In genomic region chr12:102586286-102586881, GRCm38 (mm10) we compare ENCODE assay signal across 11 mouse cellular contexts. TPM values are rescaled to one million over a fixed set of nuclear protein-coding genes. Genes with fewer than 3 reads are reported as not detected.
DNase-seq lines count a peak whose midpoint lies in the region; ATAC-seq and TF ChIP-seq lines count a peak whose summit lies in the region.
"Had no signal": no experiment of that assay in that cellular context is flagged by ENCODE, and none has a peak within 500 bp of the region (broad histone marks: within the 10 kb centered on the region; RNA-seq: fewer than 3 reads in every experiment).

No protein-coding gene starts in this region.

- WGBS in hindbrain, postnatal 0 days = 56% methylated on average over 9 of the region's 9 CpGs
- WGBS in hindbrain, embryonic 10.5 days = 83% methylated on average over 9 of the region's 9 CpGs
- WGBS in lung, postnatal 0 days = 70% methylated on average over 9 of the region's 9 CpGs

- H3K4me3 ChIP-seq in hindbrain, postnatal 0 days (ENCODE audit: low read length) = no peak overlapping the region
- H3K4me3 ChIP-seq in hindbrain, embryonic 10.5 days = no peak overlapping the region
- peak overlapping the region; percentile 26 for H3K4me3 ChIP-seq in gastrocnemius, adult 2 months
- H3K4me3 ChIP-seq in lung, postnatal 0 days (ENCODE audit: low read depth, low read length) = no peak overlapping the region
- H3K4me3 ChIP-seq: hindbrain, embryonic 15.5 days had no signal

- H3K4me2 ChIP-seq in hindbrain, postnatal 0 days (ENCODE audit: low read depth, low read length) = no peak overlapping the region
- H3K4me2 ChIP-seq in lung, postnatal 0 days (replicated peaks; ENCODE audit: low read depth, low read length) = no peak overlapping the region
- H3K4me2 ChIP-seq: hindbrain, embryonic 15.5 days had no signal

- ATAC-seq in hindbrain, postnatal 0 days = 0 out of 2 replicates have a peak, but pooled peaks have one; percentile 8
- ATAC-seq in Patski = peak; percentile 78
- ATAC-seq in lung, postnatal 0 days = no peak

- no peaks in the 10 kb centered on the region for H3K27me3 ChIP-seq in hindbrain, postnatal 0 days (ENCODE audit: insufficient read depth, low read length)
- no peaks in the 10 kb centered on the region for H3K27me3 ChIP-seq in hindbrain, embryonic 10.5 days (ENCODE audit: insufficient read depth, poor library complexity, severe bottlenecking)
- H3K27me3 ChIP-seq in Patski = no peaks in the 10 kb centered on the region
- no peaks in the 10 kb centered on the region for H3K27me3 ChIP-seq in lung, postnatal 0 days (replicated peaks; ENCODE audit: insufficient read depth, low read length)
- H3K27me3 ChIP-seq: hindbrain, embryonic 15.5 days had no signal

- CTCF ChIA-PET in Patski (lab: Charles Lee) = interaction anchor here (1.1 kb wide), 1 partner anchor 119 kb away, joined by 4 read pairs; no protein-coding TSS in a partner anchor

- intact Hi-C loops in gastrocnemius, adult 2 months (cut with DNase I) = no loop called here

- H3K9me3 ChIP-seq in hindbrain, postnatal 0 days (ENCODE audit: low read length) = no peaks in the 10 kb centered on the region
- no peaks in the 10 kb centered on the region for H3K9me3 ChIP-seq in hindbrain, embryonic 10.5 days
- no peaks in the 10 kb centered on the region for H3K9me3 ChIP-seq in lung, postnatal 0 days (ENCODE audit: low read length)
- H3K9me3 ChIP-seq: hindbrain, embryonic 15.5 days had no signal

- POLR2A ChIA-PET in Patski (lab: Charles Lee) = interaction anchor here (0.6 kb wide), 1 partner anchor 51 kb away, joined by 3 read pairs; no protein-coding TSS in a partner anchor

- no peak overlapping the region for H3K27ac ChIP-seq in hindbrain, postnatal 0 days
- no peak overlapping the region for H3K27ac ChIP-seq in hindbrain, embryonic 10.5 days
- H3K27ac ChIP-seq in gastrocnemius, adult 2 months = peak overlapping the region; percentile 88
- no peak overlapping the region for H3K27ac ChIP-seq in lung, postnatal 0 days (ENCODE audit: low read length)
- H3K27ac ChIP-seq: hindbrain, embryonic 15.5 days; kidney, postnatal 0 days; liver, embryonic 14.5 days had no signal

- H3K4me1 ChIP-seq in hindbrain, postnatal 0 days (ENCODE audit: insufficient read depth, low read length) = no peaks in the 10 kb centered on the region
- no peaks in the 10 kb centered on the region for H3K4me1 ChIP-seq in hindbrain, embryonic 10.5 days (replicated peaks)
- H3K4me1 ChIP-seq in lung, postnatal 0 days (ENCODE audit: insufficient read depth, low read depth, low read length) = no peaks in the 10 kb centered on the region

- in situ Hi-C loops in Patski (cut with MboI; ENCODE audit: low pct_unique_long_range_greater_than_20kb) = no loop called here

- no peak for TF ChIP-seq CTCF in hindbrain, postnatal 0 days (IDR thresholded peaks at IDR 0.05; ENCODE audit: low read depth)
- no peak for TF ChIP-seq CTCF in Patski (IDR thresholded peaks at IDR 0.05)
- TF ChIP-seq CTCF in gastrocnemius, adult 2 months (IDR thresholded peaks at IDR 0.05) = no peak
- TF ChIP-seq CTCF in lung, postnatal 0 days (IDR thresholded peaks at IDR 0.05) = no peak

- 0 out of 2 replicates have a peak, but pooled peaks cover 3% of the 10 kb centered on the region for H3K36me3 ChIP-seq in hindbrain, postnatal 0 days (ENCODE audit: insufficient read depth, low read length)
- peaks cover 40% of the 10 kb centered on the region for H3K36me3 ChIP-seq in hindbrain, embryonic 10.5 days
- no peaks in the 10 kb centered on the region for H3K36me3 ChIP-seq in lung, postnatal 0 days (ENCODE audit: insufficient read depth, low read length)
- H3K36me3 ChIP-seq: hindbrain, embryonic 15.5 days had no signal

- TF ChIP-seq EP300 in lung, postnatal 0 days (IDR thresholded peaks at IDR 0.05) = no peak

- no peak for DNase-seq in hindbrain, postnatal 0 days (ENCODE audit: low spot score)
- DNase-seq in hindbrain, embryonic 10.5 days (ENCODE audit: low spot score) = no peak
- DNase-seq in Patski (ENCODE audit: low read depth, low spot score) = peak; percentile 73
- peak; percentile 88 for DNase-seq in gastrocnemius, adult 2 months
- peak; percentile 81 for DNase-seq in layer of hippocampus, adult 9-11 months
- DNase-seq in c-Kit-positive CD71-positive TER-119-positive erythroid progenitor cells, embryonic 14.5 days (ENCODE audit: low spot score) = no peak
- DNase-seq in lung, postnatal 0 days (ENCODE audit: low spot score) = no peak

- H3K9ac ChIP-seq in hindbrain, postnatal 0 days (replicated peaks; ENCODE audit: low read length) = no peak overlapping the region
- no peak overlapping the region for H3K9ac ChIP-seq in lung, postnatal 0 days (replicated peaks; ENCODE audit: low read depth)
- H3K9ac ChIP-seq: hindbrain, embryonic 15.5 days; liver, embryonic 14.5 days had no signal

RNA-seq across cellular contexts. Expression of gene Chga, which starts 31.6 kb away (rescaled TPM):
- total RNA-seq in hindbrain, postnatal 0 days (2014; rRNA removed) = 160 and 171 TPM in 2 replicates
- polyA plus RNA-seq in hindbrain, postnatal 0 days (2015; fragmentation: Nextera tagmentation; extraction: Ambion mirVana) = 254 and 255 TPM in 2 replicates
- 15.6 and 30.1 TPM in 2 replicates for polyA plus RNA-seq in hindbrain, embryonic 10.5 days (2016; fragmentation: Nextera tagmentation; extraction: Ambion mirVana)
- 0.08 TPM for polyA plus RNA-seq in Patski (2021)
- not detected for total RNA-seq in gastrocnemius, adult 2 months (2021)
- polyA plus RNA-seq in lung, postnatal 0 days (2015; fragmentation: Nextera tagmentation; extraction: Ambion mirVana) = 0.49 and 0.54 TPM in 2 replicates
- total RNA-seq: megakaryocyte progenitor cell, adult 5-6 weeks had no signal

Comparison
In these comparisons a context has a peak if more than half of its experiments do, and no peak if none do; other contexts are left out.
1. DNase-seq: peak in Patski (single experiment), gastrocnemius, adult 2 months (single experiment) and layer of hippocampus, adult 9-11 months (single experiment); none in hindbrain, postnatal 0 days (single experiment), hindbrain, embryonic 10.5 days (single experiment), c-Kit-positive CD71-positive TER-119-positive erythroid progenitor cells, embryonic 14.5 days (single experiment) and lung, postnatal 0 days (single experiment).
2. RNA of gene Chga, which starts 31.6 kb away (polyA plus RNA-seq): 254 to 255 TPM in hindbrain, postnatal 0 days and 15.6 to 30.1 TPM in hindbrain, embryonic 10.5 days; 0.49 to 0.54 TPM in lung, postnatal 0 days and 0.08 TPM in Patski (single experiment); every median in the first group is over 10 times any median in the second.